Mouse (Mus musculus) limb, embryonic 14.5 days (tissue): Measurements from ENCODE around the gene Oprl1. TPM values are rescaled to one million over a fixed set of nuclear protein-coding genes. Genes with fewer than 3 reads are reported as not detected.

ENCODE experiments used
- ATAC-seq: fragments of 200-750 bp; cut with Nextera tagmentation; 2 replicates; pipeline ENCODE4 v1.8.0; 2017; ENCODE audit warnings: low read depth, moderate number of reproducible peaks, moderate TSS enrichment; ENCODE audit not compliant: low FRiP score
- DNase-seq: peaks from one replicate; pipeline ENCODE4 v3.0.0-alpha.2; 2015; ENCODE audit warnings: low spot score
- H3K27ac ChIP-seq: fragments of 300-500 bp; sonication (generic); replicated peaks from 2 replicates; pipeline ENCODE4 v1.5.1; 2014; ENCODE audit warnings: low read depth, mild to moderate bottlenecking, low read length, moderate library complexity, mixed read lengths
- H3K27me3 ChIP-seq: fragments of 300-500 bp; sonication (generic); 2 replicates; pipeline ENCODE4 v1.6.1; 2014; ENCODE audit warnings: low read length, mixed read lengths; ENCODE audit not compliant: control insufficient read depth, insufficient read depth
- H3K36me3 ChIP-seq: fragments of 300-500 bp; sonication (generic); 2 replicates; pipeline ENCODE4 v1.6.1; 2014; ENCODE audit warnings: mild to moderate bottlenecking, low read length, moderate library complexity, mixed read lengths; ENCODE audit not compliant: control insufficient read depth, insufficient read depth
- H3K4me1 ChIP-seq: fragments of 300-500 bp; sonication (generic); 2 replicates; pipeline ENCODE4 v1.6.1; 2014; ENCODE audit warnings: antibody characterized with exemption, low read length, mixed read lengths; ENCODE audit not compliant: control insufficient read depth, insufficient read depth
- H3K4me2 ChIP-seq: fragments of 300-500 bp; sonication (generic); replicated peaks from 2 replicates; pipeline ENCODE4 v1.6.1; 2014; ENCODE audit warnings: low read depth, mild to moderate bottlenecking, low read length, moderate library complexity; ENCODE audit not compliant: severe bottlenecking
- H3K4me3 ChIP-seq: fragments of 300-500 bp; sonication (generic); replicated peaks from 2 replicates; pipeline ENCODE4 v1.5.1; 2014; ENCODE audit warnings: low read length
- H3K9ac ChIP-seq: fragments of 300-500 bp; sonication (generic); 2 replicates; pipeline ENCODE4 v1.6.1; 2014; ENCODE audit warnings: mild to moderate bottlenecking, low read depth, low read length, moderate library complexity; ENCODE audit not compliant: severe bottlenecking
- H3K9me3 ChIP-seq: fragments of 300-500 bp; sonication (generic); 2 replicates; pipeline ENCODE4 v1.6.1; 2016; ENCODE audit warnings: low read length; ENCODE audit not compliant: control insufficient read depth
- POLR2A ChIP-seq: fragments of 200-500 bp; IDR thresholded peaks from 2 replicates; pipeline ENCODE4 v1.8.0; 2012; ENCODE audit warnings: inconsistent platforms, mild to moderate bottlenecking, moderate library complexity, borderline replicate concordance; ENCODE audit not compliant: insufficient read depth, insufficient read length; ENCODE audit errors: extremely low read depth
- WGBS: fragments of 180-500 bp; shearing (Covaris S2); extraction: QIAGEN DNeasy Blood & Tissue Kit; methylation state at CpG from one replicate; pipeline ENCODE4 v1.1.7; 2014; 5-methylcytosine and 5-hydroxymethylcytosine counted together
- polyA plus RNA-seq, 2 experiments: library from polyadenylated mRNA; depleted of rRNA in 1 of 2; stranded (reverse) in 1 of 2; unstranded in 1 of 2; fragments of >200 nt; fragmentation: Nextera tagmentation in 1 of 2; extraction: Ambion mirVana in 1 of 2; gene quantifications; 2 replicates each; pipeline versions ENCODE4 v1.2.1 to v1.2.3; 2012 to 2014

Oprl1 gene
- polyA plus RNA-seq, 2 experiments = 0.30 to 1.0 TPM

DNA sequence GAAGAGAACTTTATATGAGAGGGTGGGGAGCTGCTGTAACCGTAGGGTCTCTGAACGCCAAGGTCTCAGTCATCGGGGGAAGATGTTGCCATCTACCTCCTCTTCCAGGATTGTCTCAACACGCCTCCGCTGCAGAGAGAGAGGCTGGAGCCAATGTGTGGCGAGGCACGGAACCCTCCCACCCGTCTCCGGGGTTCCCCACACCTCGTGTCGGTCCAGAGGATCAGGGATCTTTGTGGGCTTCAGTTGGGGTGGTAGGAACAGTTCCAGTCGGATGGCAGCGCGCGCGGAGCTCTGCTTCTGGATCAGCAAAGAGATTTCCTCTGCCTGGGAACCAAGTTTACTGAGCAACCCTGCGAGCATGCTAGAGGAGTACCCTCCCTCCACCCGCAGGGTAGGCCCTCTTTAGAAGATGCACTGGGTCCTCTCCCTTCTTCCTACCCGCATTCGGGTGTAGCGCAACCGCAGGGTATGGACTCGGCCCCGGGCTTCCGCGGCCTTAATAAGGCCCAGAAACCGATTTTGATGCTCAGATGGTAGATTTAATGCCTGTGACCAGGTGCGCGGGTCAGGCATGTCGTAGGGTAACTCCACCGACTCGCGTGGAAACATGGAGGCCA, 17.9 kb upstream of the Oprl1 start:
- Histone ChIP-seq H3K27me3 (no peaks in the 10 kb centered on the region), H3K27ac (no peak overlapping the region), H3K36me3 (no peaks in the 10 kb centered on the region; the same call in 1 of the 2 replicates), H3K9me3 (no peaks in the 10 kb centered on the region), H3K4me1 (peaks cover 9% of the 10 kb centered on the region), H3K9ac (no peak overlapping the region), H3K4me2 (no peak overlapping the region), H3K4me3 (no peak overlapping the region)
- ATAC-seq (no peak), DNase-seq (no peak)
- TF ChIP-seq POLR2A = no peak
- WGBS = 67% methylated on average over 33 of the region's 33 CpGs

DNA sequence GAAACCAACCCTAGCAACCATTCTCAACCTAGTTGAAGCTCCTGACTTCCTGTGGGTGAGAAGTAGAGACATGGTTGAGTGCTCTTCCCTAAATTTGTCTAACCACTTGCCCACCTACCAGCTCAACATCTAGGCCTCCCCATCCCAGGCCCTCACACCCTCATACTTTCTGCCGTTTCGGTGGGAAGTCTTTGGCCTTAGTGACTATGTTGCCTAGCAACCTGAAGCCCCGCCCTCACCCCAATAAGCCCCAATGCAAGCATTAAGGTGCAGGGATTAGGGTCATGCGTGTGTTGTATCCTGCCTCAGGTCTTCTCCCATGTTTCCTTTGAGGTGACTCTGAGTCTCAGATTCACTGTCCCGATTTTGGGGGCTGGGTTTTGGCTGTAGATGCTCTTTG, 16.6 kb upstream of the Oprl1 start, which contains the start of gene Lkaaear1:
TSS of gene Lkaaear1 (minus strand) at position 202 of the 400 bp plus-strand sequence.
- H3K4me1 ChIP-seq = 0 out of 2 replicates have a peak, but pooled peaks cover 3% of the 10 kb centered on the region
- H3K27me3 ChIP-seq = no peaks in the 10 kb centered on the region
- no peak for ATAC-seq
- no peak within 1 kb of the TSS for H3K4me2 ChIP-seq
- no peaks in the 10 kb centered on the region for H3K9me3 ChIP-seq
- H3K27ac ChIP-seq = no peak within 1 kb of the TSS
- DNase-seq = no peak
- no peak within 1 kb of the TSS for H3K9ac ChIP-seq
- H3K36me3 ChIP-seq = no peaks in the 10 kb centered on the region
- H3K4me3 ChIP-seq = no peak within 1 kb of the TSS
- 56% methylated on average over 5 of the region's 5 CpGs for WGBS
- TF ChIP-seq POLR2A = no peak

DNA sequence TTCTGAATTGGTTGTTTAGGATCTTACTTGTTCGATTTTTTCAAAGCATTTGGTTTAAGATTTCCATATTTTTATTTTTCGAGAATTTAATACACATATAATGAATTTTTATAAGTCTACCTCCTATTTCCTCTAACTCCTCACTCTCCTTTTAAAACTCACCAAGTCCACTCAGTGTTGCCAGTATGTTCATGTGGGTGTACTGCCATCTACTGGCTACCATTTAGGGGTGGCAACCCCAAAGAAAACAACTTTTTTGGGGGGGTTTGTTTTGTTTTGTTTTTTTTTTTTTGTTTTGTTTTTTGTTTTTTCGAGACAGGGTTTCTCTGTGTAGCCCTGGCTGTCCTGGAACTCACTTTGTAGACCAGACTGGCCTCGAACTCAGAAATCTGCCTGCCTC, 8.1 kb upstream of the Oprl1 start:
- no peak for ATAC-seq
- Histone ChIP-seq H3K4me3 (no peak overlapping the region), H3K9me3 (no peaks in the 10 kb centered on the region), H3K4me1 (no peaks in the 10 kb centered on the region), H3K27ac (no peak overlapping the region), H3K9ac (no peak overlapping the region), H3K27me3 (no peaks in the 10 kb centered on the region), H3K36me3 (no peaks in the 10 kb centered on the region), H3K4me2 (no peak overlapping the region)
- DNase-seq = no peak
- WGBS = 39% methylated on average over 4 of the region's 4 CpGs
- TF ChIP-seq POLR2A = no peak

DNA sequence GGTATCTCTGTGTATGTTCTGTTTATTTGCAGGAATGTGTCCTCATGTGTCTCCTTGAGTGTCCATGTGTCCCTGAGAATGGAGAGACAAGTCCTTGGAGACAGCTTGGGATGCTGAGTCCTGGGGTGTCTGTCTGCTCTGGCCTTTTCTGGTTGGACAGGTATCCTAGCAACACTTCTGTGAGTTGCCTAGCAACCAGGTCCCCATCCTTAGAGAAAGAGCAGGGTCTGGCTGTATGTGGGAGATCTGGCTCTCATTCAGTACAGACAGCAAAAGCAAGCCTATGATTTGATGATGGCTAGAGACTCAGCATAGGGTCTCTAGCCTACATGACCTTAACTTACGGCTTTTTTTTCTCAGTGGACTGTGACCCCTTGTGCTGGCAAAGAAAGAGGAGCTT, 1.1 kb upstream of the Oprl1 start:
- ATAC-seq = no peak
- WGBS = 87% methylated on average over 1 of the region's 1 CpGs
- Histone ChIP-seq H3K4me3 (no peak overlapping the region), H3K4me2 (no peak overlapping the region), H3K9me3 (no peaks in the 10 kb centered on the region), H3K4me1 (no peaks in the 10 kb centered on the region; the same call in 1 of the 2 replicates), H3K36me3 (no peaks in the 10 kb centered on the region), H3K9ac (no peak overlapping the region), H3K27me3 (no peaks in the 10 kb centered on the region), H3K27ac (no peak overlapping the region)
- no peak for TF ChIP-seq POLR2A
- DNase-seq = no peak

DNA sequence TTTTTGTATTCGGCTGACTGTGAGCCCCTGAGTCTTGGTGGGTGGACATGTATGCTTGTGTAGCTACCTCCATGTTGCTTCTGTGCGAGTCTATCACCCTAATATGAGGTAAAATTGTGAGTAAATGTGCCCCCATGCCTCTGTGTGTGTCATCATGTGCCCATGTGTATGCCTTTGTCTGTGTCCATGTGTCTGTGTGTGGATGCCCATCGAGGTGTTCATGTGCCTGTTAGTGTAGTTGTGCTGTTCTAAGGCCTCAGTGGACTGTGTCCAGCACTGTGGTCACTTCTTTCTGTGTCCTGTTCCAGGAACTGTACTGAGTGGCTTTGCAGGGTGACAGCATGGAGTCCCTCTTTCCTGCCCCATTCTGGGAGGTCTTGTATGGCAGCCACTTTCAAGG, 566 bp downstream of the Oprl1 start:
- no peak overlapping the region for H3K27ac ChIP-seq
- WGBS = 72% methylated on average over 3 of the region's 3 CpGs
- no peaks in the 10 kb centered on the region; the same call in 1 of the 2 replicates for H3K4me1 ChIP-seq
- H3K27me3 ChIP-seq = no peaks in the 10 kb centered on the region
- H3K4me3 ChIP-seq = no peak overlapping the region
- no peaks in the 10 kb centered on the region for H3K36me3 ChIP-seq
- DNase-seq (no peak), ATAC-seq (no peak)
- H3K9ac ChIP-seq = no peak overlapping the region
- no peak overlapping the region for H3K4me2 ChIP-seq
- H3K9me3 ChIP-seq = no peaks in the 10 kb centered on the region
- no peak for TF ChIP-seq POLR2A

GRCm38 (mm10) chr2:181716991-181717390, 2.2 kb downstream of the Oprl1 start:
- 40% methylated on average over 3 of the region's 3 CpGs for WGBS
- Histone ChIP-seq H3K4me2 (no peak overlapping the region), H3K4me1 (no peaks in the 10 kb centered on the region; the same call in 1 of the 2 replicates), H3K9ac (no peak overlapping the region), H3K27ac (no peak overlapping the region), H3K27me3 (no peaks in the 10 kb centered on the region), H3K36me3 (no peaks in the 10 kb centered on the region), H3K9me3 (no peaks in the 10 kb centered on the region), H3K4me3 (no peak overlapping the region)
- TF ChIP-seq POLR2A = no peak
- ATAC-seq (no peak), DNase-seq (no peak)
